Comparison of ENCODE assay signal across 7 mouse cellular contexts in the genomic region with DNA sequence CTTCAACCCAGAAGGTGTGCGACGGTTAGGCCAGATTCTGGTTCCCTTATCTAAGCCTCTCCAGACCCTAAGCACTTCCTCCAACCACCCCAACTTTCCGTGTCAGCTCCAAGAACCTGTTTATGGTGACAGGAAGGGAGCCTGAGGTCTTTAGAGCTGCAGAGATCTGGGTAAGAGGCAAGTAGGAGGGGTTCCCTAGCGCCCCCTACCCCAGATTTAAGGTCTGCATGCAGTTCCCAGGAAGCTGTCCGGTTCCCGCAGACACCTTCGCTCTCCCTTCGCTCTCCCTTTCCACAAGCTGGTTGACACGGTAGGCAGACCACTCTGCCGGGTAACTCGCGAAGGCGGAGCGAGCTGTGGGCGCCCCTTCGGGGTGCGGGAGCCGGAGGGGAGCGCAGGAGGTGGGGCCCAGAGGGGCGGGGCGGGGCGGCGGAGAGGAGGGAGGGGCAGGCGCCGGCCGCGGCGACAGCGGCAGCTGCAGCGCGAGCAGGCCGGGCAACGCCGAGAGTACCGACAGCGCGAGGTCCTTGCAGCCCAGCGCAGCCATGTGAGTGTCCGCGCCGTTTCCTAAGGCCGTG. TPM values are rescaled to one million over a fixed set of nuclear protein-coding genes. Genes with fewer than 3 reads are reported as not detected.
DNase-seq lines count a peak whose midpoint lies in the region; ATAC-seq lines count a peak whose summit lies in the region.

Ripor1 (plus strand) TSS at position 452 of the 578 bp plus-strand sequence.

- peak; percentile 84 for DNase-seq in adipocyte (ENCODE audit: low spot score)
- peak in 1 of 2 experiments; percentile 49 for DNase-seq in gastrocnemius, adult 8-10 months (ENCODE audit: low spot score in 2 of 2)
- peak; percentile 71 to 75 for DNase-seq in left cerebral cortex, postnatal 14 days (ENCODE audit: low spot score in 2 of 2)
- DNase-seq in right cerebral cortex, postnatal 25 days, result peak; percentile 84

- WGBS in hindbrain, embryonic 16.5 days, result under 1% methylated on average over 21 of the region's 42 CpGs

- H3K36me3 ChIP-seq in hindbrain, embryonic 16.5 days (ENCODE audit: control insufficient read depth, insufficient read depth, low read length), result no peaks in the 10 kb centered on the region

- intact Hi-C loops in left cerebral cortex, postnatal 14 days (cut with DNase I), result loop anchor here (2.0 kb wide), 1 partner anchor 38 kb away; the partner anchor contains the start of gene Atp6v0d1

- no peaks in the 10 kb centered on the region for H3K9me3 ChIP-seq in hindbrain, embryonic 16.5 days (ENCODE audit: control insufficient read depth, low read length)

- H3K4me2 ChIP-seq in hindbrain, embryonic 16.5 days (ENCODE audit: low read length), result peak within 1 kb of the TSS; percentile 69

- peak within 1 kb of the TSS; percentile 85 for H3K4me3 ChIP-seq in hindbrain, embryonic 16.5 days (ENCODE audit: low read length)

- H3K27me3 ChIP-seq in hindbrain, embryonic 16.5 days (replicated peaks; ENCODE audit: control insufficient read depth, insufficient read depth, low read length), result no peaks in the 10 kb centered on the region

- ATAC-seq in common myeloid progenitor, adult 5-6 weeks (replicated peaks; ENCODE audit: low read depth, poor library complexity, severe bottlenecking), result peak; percentile 55
- peak; percentile 85 for ATAC-seq in hindbrain, embryonic 16.5 days
- peak; percentile 40 for ATAC-seq in megakaryocyte progenitor cell, adult 5-6 weeks (replicated peaks; ENCODE audit: poor library complexity)

- H3K27ac ChIP-seq in hindbrain, embryonic 16.5 days (ENCODE audit: low read depth, low read length), result peak within 1 kb of the TSS; percentile 93

- peak within 1 kb of the TSS; percentile 96 for H3K9ac ChIP-seq in hindbrain, embryonic 16.5 days (ENCODE audit: low read depth, low read length)

- peaks cover 14% of the 10 kb centered on the region for H3K4me1 ChIP-seq in hindbrain, embryonic 16.5 days (ENCODE audit: control insufficient read depth, insufficient read depth, low read depth, low read length)

RNA-seq across cellular contexts. Expression of gene Ripor1, which starts in this region (rescaled TPM):
- 21.9 and 39.1 TPM in 2 replicates for total RNA-seq in common myeloid progenitor, adult 5-6 weeks (2017)
- total RNA-seq in gastrocnemius, adult 8-10 months (2022), result 10 to 100 TPM; 15.8 to 17.2 (median 16.6) TPM
- 37.2 and 41.7 TPM in 2 replicates for polyA plus RNA-seq in hindbrain, embryonic 16.5 days (2015; fragmentation: Nextera tagmentation; extraction: Ambion mirVana)
- 10 to 100 TPM; 81.0 to 81.3 TPM for total RNA-seq in left cerebral cortex, postnatal 14 days (2021)
- total RNA-seq in megakaryocyte progenitor cell, adult 5-6 weeks (2015), result 46.9 and 53.0 TPM in 2 replicates
- 6.4 and 6.6 TPM in 2 replicates for total RNA-seq in megakaryocyte progenitor cell, adult 5-6 weeks (2017)
